Mouse (Mus musculus) heart, postnatal 4 days (tissue): Measurements from ENCODE around the gene Palm3. TPM values are rescaled to one million over a fixed set of nuclear protein-coding genes. Genes with fewer than 3 reads are reported as not detected.
"Not testable (repeated sequence)": the region's sequence is repeated elsewhere in the genome, so short reads cannot be mapped to it uniquely, and the experiment has no call there.

Experiments
- DNase-seq: peaks from one replicate; pipeline ENCODE4 v3.0.0; 2021
- total RNA-seq, 2 experiments: library from RNA; stranded (reverse); gene quantifications; 2 replicates each; pipeline ENCODE4 v1.2.3; 2021

Gene Palm3
- total RNA-seq, 2 experiments from 2014 or later, result 0.31 to 0.38 TPM

DNA sequence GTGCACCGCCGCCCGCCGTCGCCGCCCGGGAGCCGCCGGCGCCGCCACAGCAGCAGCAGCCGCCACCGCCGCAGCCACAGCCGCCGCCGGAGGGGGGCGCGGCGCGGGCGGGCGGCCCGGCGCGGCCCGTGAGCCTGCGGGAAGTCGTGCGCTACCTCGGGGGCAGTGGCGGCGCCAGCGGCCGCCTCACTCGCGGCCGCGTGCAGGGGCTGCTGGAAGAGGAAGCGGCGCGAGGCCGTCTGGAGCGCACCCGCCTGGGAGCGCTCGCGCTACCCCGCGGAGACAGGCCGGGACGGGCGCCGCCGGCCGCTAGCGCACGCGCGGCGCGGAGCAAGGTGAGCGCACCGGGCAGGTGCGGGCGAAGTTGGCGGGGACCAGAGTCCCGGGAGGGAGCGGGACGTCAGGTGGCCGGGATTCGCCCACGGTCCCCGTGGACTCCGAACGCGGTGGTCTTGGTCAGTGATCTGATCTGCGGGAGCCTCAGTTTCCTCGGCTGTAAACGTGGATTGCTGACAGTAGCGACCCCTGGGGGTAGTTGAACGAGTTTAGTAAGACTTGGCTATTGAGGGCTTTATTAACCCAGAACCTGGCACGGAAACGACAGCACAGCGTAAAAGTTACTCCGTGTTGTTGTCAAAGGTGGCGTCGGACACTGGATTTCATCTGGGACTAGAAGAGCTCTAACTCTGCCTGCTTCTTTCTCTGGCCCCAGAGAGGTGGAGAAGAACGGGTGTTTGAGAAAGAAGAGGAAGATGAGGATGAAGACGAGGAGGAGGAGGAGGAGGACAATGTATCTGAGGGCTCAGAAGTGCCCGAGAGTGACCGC is 22.8 kb upstream of the Palm3 start:
- peak; percentile 64 for DNase-seq

DNA sequence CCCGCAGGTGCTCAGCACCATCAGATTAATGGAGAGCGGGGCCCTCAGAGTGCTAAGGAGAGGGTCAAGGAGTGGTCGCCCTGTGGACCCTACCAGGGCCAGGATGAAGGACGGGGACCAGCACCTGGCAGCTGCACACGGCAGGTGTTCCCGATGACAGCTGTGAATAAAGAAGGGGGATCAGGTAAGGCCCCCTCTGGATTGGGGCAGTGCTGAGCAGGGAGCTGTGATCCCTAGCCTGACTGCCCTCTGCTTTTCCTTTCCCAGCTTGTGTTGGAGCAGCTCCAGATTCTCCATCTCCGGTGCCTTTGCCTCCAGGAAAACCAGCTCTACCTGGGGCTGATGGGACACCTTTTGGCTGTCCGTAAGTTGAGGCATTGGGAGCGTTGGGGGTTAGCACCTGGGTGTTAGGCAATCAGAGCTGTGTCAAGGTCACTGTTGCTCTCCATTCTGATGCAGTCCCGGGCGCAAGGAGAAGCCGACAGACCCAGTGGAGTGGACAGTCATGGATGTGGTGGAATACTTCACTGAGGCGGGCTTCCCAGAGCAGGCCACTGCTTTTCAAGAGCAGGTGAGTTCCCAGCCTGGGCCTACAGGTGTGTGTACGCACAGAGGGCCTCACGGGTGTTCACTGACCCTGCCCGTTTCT is 22.1 kb upstream of the Palm3 start:
- no peak for DNase-seq

DNA sequence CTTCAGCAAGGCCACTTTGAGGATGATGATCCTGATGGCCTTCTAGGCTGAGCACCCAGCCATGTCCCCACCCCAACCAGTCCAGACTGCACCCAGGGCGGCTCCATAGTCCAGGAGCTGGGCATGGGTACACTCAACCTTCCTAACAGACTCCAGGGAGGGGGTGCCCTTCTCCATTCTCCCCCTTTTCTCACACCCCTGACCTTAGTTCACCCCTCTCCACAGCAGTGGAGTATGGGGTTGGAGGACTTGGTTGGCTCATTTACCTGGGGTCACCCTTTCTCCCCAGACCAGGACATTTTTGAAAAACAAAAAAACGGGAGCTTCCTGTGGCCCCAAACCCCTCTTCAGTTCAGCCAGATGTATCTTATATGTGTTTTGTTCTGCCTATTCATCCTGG is 21.4 kb upstream of the Palm3 start:
- DNase-seq, result no peak

DNA sequence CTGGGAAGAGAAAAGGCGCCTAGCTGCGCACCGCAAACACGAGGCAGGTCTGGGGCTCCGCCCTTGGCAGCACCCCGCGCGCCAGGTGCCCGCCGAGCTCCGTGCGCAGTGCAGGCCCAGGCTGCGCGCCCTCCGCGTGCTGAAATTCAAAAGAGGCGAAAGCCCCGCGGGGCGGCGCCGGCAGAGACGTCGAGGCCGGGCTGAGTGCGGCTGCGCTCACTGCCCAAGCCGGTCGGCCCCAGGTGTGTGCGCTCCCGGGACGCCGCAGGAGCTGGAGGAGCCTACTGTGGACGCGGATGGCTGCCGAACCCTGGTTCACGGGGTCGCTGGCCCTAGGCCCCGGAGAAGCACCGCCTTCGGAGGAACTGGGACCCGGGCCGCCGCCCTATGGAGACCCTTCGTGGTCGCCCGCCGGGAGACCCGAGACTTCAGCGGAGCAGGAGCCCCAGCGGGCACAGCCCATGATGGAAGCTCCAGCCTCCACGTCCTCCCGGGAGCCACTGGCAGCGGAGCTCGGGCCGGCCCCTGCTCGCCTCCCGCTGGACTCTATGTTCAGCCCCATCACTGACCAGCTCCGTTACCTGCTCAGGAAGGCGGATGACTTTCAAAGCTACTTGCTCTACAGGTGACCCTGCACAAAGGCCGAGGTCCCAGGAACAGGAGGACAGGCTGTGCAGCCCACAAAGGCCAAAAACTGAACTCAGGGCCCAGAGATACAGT is 19.8 kb upstream of the Palm3 start, which contains the start of gene 1700067K01Rik:
Gene 1700067K01Rik (plus strand): TSS at position 222 of the 720 bp plus-strand sequence.
- no peak for DNase-seq

GRCm38 (mm10) chr8:84002957-84003611 is 18.2 kb upstream of the Palm3 start:
- no peak for DNase-seq

DNA sequence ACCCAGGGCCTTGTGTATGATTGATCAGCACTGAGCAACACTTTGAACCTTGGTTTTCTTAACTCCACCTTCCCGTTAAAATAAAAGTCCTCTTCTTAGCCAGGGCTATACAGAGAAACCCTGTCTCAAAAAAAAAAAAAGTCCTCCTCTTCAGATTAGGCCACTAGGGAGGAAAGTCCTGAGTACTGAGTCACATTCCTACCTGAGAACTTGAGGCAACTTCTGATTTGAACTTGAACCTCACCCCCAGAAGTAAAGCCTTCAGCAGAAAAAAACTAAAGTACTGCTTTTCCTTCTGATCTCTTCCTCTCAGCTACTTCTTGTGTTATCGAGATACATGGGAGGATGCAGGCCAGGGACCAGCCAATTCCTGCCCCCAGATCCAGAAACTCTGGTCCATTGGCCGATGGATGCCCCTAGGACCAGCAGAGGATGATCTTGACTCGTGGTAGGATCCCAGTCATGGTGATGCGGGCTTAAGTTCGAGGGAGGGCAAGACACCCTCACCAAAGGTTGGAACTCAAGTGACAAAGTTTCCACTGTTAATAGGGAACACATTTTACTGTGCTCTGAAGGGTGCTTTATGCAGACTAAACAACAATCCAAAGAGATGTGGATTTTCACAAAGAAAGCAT is 17.5 kb upstream of the Palm3 start:
- DNase-seq, result no peak

- peak; percentile 93 for DNase-seq
Measured at GRCm38 (mm10) chr8:84004533-84005201, 16.6 kb upstream of the Palm3 start.

GRCm38 (mm10) chr8:84005502-84005901 is 15.8 kb upstream of the Palm3 start:
- DNase-seq, result not testable (repeated sequence)

- DNase-seq, result no peak
Measured at GRCm38 (mm10) chr8:84008362-84008761, 12.9 kb upstream of the Palm3 start.

DNA sequence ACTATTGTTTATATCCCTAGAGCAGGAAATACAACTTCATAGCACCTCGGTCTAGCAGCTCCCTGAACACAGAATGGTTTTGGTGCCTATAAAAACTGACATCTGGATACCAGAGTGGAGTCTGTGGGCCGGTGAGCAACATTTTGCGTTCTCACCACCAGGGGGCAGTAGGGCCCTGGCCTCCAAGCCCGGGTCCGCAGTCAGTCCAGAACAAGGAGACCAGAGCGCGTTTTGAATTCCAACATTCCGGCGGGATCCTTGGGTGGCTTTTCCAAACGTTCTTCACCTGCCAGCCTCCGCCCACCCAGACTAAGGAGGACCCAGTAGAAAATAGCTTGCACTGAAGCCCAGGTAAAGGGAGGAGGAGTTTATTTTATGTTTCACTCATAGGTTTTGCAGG is 11.4 kb upstream of the Palm3 start:
- DNase-seq, result peak; percentile 94

DNA sequence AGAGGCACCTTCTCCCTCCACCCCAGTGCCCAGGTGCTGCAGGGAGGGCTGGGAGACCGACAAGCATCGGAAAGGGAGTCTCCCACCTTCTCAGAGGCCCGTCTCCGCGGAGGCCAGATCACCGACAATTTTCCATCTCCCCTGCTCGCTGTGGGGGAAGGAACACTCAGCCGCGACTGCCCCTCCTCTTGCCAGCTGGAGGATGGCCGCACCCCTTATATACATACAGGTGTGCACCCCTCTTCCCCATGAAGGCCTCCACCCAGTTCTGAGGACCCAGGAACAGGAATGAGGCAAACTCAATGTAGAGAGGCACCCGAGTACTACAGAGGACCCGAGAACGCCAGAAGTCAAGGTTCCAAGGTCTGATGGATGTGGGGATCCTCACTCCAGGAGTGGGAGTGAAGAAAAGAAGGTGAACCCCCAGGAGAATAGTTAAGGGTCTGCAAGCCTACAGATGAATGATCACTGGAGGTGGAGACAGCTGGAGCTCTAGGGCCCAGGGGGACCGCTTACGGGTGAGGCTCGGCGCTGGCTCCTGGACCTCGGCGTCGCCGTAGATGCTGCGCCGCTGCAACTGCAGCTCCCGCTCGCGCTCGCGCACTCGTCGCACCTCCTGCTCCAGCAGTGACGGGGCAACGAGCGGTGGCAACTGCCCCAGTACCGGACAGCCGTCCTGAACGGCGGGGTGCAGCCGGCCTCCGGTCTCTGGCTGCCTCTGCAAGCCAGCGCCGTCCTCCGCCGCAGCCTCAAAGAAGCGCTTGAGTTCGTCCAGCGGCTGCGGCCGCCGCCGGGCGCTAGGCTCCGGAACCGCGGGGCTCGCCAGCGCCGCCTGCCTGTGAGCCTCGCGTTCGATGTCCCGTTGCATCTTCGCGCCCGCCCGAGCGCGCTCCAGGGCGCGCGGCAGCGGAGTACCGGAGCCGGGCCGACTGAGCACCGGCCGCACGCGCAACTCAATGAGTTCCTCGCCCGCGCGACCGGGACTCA is 10.4 kb upstream of the Palm3 start:
- peak; percentile 82 for DNase-seq

DNA sequence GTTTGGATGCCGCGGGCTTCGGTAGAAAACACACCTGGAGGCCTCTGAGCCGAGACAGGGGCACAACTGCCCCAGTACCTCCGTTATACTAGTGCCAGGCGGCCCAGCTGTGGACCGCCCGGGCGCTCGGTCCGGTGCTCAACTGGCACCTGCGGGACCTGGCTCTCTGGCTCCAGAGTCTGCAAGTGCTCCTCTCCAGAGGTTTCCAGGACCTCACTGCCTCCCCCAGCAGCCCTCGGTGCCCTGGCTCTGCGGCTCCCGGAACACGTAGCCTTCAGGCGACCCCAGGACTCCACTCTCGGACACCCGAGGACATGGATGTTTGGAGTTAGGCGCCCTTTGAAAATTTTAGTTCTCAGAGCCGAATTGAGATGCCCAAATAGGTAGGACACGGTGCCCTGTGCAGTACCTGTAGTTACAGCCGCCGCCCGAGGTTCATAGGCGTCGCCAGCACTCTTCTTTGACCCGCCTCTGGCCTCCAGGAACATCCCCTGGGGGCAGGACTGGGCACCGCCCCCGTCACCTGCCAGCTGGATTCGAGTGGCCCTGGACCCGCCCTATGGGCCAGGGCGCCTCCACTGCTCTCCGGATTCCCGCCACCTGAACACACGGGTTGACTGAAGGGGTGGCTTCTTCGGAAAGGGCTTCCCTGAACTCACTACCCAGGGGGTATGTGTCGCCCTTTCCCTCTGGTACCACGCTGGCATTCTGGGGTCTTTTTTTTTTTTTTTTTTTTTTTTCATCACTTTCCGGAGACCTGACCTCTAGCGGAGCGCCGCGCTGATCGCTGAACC is 9.4 kb upstream of the Palm3 start, which contains the start of gene 2210011C24Rik:
Gene 2210011C24Rik (minus strand): TSS at position 467 of the 794 bp plus-strand sequence.
- DNase-seq, result no peak

GRCm38 (mm10) chr8:84012499-84013165 is 8.6 kb upstream of the Palm3 start:
- peak; percentile 31 for DNase-seq

GRCm38 (mm10) chr8:84015833-84016232 is 5.4 kb upstream of the Palm3 start:
- DNase-seq, result no peak

- no peak for DNase-seq
Measured at GRCm38 (mm10) chr8:84019738-84020137, 1.5 kb upstream of the Palm3 start.

DNA sequence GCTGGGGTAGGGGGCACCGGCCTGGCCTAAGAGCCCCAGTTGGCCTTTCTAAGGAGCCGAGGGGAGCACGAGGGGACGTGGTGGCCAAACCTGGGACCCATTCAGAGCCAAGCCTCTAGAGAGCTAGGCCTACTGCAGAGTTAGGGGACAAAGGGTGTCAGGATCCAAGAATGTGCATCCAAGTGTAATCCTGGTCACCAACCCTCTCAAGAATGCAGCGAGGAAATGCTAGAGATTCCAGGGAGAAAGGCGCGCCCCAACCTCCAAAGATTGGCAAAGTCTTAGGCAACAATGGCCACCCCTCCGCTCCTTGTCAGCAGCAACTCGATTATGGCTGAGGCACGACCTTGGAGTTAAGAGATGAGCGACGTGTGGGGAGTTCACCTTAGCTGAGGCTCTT is 298 bp downstream of the Palm3 start:
- no peak for DNase-seq

GRCm38 (mm10) chr8:84023085-84023484 is 1.8 kb downstream of the Palm3 start:
- DNase-seq, result peak; percentile 86

DNA sequence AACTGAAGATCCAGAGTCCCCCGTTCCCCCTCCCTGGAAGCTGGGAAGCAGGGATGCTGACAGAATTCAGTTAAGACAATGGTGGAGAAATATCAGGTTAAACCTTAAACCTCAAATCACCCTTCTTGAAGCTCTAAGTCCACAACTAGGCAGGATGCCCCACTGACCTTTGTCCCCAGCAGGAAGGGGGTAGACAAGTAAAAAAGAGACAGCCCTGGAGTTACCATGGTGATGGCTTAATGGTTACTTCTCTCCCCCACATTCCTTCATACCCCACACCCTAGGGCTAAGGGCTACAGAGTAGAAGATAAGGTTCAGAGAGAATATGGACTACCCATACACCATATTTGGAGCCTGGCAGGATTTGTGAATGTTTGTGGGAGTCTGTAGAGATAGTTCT is 2.4 kb downstream of the Palm3 start:
- no peak for DNase-seq

- DNase-seq, result peak; percentile 71
Measured at GRCm38 (mm10) chr8:84024171-84024570, 2.9 kb downstream of the Palm3 start.
